Mouse (Mus musculus): ENCODE data around the gene Tunar. TPM values are rescaled to one million over a fixed set of nuclear protein-coding genes. Genes with fewer than 3 reads are reported as not detected.
A peak's percentile ranks its signal among the peaks of the same experiment; 100 is the strongest.

The Tunar gene
- not detected in 2 replicates for polyA plus RNA-seq (2012; ENCODE audit: insufficient read depth, insufficient read length, low replicate concordance, missing spikeins)

DNA sequence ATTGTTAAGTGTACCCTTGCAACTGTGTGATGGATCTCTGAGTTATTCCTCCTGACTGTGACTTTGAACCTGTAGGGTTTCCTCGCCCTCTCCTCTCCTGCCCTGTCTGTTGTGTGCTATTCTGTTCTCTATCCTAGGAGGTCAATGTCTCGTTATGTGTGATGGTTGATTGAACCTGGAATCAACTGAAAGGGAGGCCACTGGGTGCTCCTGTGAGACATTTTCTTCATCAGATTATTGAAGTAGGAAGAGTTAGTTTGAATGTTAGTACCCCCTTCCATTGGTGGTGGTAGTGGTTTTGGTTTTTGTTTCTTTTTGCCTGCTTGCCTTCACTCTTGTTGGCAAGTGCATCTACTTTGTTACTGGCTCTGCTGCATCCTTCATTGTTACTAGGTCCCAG, at the start of gene Tunar:
Gene Tunar, plus strand, starts transcription at position 301 of the 400 bp plus-strand sequence.
- H3K27ac ChIP-seq (ENCODE audit: insufficient read depth, low read depth, low read length) = no peak within 1 kb of the TSS
- WGBS = 90% methylated on average over 2 of the region's 2 CpGs
- TF ChIP-seq CTCF (IDR thresholded peaks at IDR 0.05; ENCODE audit: insufficient read depth, low read depth, low read length) (no peak), POLR2A (IDR thresholded peaks at IDR 0.05; ENCODE audit: insufficient read depth, low read depth, low read length) (no peak)

DNA sequence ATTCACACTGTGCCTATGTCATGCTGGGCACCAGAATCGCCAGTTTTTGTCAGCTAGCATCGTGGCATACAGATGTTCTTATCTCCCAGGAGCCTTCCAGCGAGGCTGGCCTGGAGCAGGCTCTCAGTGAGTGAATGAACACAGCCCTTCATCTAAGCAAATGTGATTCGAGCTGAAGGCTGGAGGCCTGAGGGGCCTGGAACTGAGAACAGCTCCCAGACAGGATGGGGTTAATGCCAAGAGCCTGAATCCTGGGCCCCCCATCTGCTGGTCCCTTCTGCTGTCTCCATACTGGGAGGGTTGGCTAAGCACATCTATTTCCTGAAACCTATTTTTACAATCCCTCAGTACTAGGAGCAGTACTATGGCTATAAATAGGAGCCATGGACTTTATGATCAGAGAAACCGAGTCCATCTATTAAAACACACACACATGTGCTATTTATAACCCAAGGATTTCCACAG, 21.1 kb upstream of the Tunar start:
- Histone ChIP-seq H3K4me3 (ENCODE audit: insufficient read depth, low read depth, low read length) (no peak overlapping the region), H3K27ac (ENCODE audit: insufficient read depth, low read depth, low read length) (no peak overlapping the region), H3K4me1 (ENCODE audit: control insufficient read depth, insufficient read depth, low read length) (peaks cover 7% of the 10 kb centered on the region; the same call in 1 of the 2 replicates)
- TF ChIP-seq POLR2A (IDR thresholded peaks at IDR 0.05; ENCODE audit: insufficient read depth, low read depth, low read length) = no peak
- TF ChIP-seq CTCF (IDR thresholded peaks at IDR 0.05; ENCODE audit: insufficient read depth, low read depth, low read length) = no peak
- 47% methylated on average over 5 of the region's 5 CpGs for WGBS

More for the DNA sequence above, at the start of gene Tunar:
- no peak within 1 kb of the TSS for H3K4me3 ChIP-seq (ENCODE audit: insufficient read depth, low read depth, low read length)
- H3K4me1 ChIP-seq (ENCODE audit: control insufficient read depth, insufficient read depth, low read length) = peaks cover 17% of the 10 kb centered on the region

DNA sequence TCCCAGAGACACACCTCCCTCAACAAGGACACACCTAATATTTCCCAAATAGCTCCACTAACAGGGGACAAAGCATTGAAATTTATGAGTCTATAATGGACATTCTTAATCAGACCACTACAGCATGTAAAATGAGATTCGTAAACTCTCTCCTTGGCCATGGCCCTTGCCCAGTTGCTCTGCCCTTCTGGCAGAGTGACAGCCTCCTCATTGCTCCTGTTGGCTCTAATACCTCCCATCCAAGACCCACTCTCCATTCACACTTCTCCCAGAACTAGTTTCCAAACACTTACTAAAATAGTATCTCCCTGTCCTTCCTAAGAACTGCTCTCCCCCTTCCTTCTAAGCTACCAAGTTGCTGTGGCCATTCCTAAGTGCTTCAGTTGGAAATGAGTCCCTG, 19.3 kb upstream of the Tunar start:
- Histone ChIP-seq H3K4me3 (ENCODE audit: insufficient read depth, low read depth, low read length) (no peak overlapping the region), H3K4me1 (ENCODE audit: control insufficient read depth, insufficient read depth, low read length) (peaks cover 7% of the 10 kb centered on the region; the same call in 1 of the 2 replicates), H3K27ac (ENCODE audit: insufficient read depth, low read depth, low read length) (no peak overlapping the region)
- WGBS = 88% methylated on average over 1 of the region's 1 CpGs
- no peak for TF ChIP-seq CTCF (IDR thresholded peaks at IDR 0.05; ENCODE audit: insufficient read depth, low read depth, low read length)

DNA sequence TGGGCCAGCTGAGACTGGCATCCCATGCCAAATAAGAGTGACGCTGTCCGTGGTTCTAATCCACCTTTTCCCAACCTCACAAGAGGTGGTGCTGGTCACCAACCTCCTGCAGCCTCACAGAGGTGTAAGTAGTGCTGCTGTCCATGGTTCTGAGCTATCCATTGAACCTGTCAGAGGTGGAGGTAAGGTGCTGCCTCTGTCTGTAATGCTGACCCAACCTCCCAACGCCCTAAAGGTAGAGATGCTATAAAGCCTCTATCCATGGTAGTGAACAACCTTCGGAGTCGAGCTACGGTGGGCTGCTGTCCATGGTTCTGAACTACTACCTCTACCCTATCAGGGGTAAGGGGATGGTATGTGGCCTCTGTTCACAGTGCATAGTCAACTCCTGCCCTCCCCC, 11.5 kb upstream of the Tunar start:
- TF ChIP-seq CTCF (IDR thresholded peaks at IDR 0.05; ENCODE audit: insufficient read depth, low read depth, low read length) (no peak), POLR2A (IDR thresholded peaks at IDR 0.05; ENCODE audit: insufficient read depth, low read depth, low read length) (no peak)
- no peak overlapping the region for H3K27ac ChIP-seq (ENCODE audit: insufficient read depth, low read depth, low read length)
- 32% methylated on average over 6 of the region's 6 CpGs for WGBS
- no peak overlapping the region for H3K4me3 ChIP-seq (ENCODE audit: insufficient read depth, low read depth, low read length)
- no peaks in the 10 kb centered on the region for H3K4me1 ChIP-seq (ENCODE audit: control insufficient read depth, insufficient read depth, low read length)

DNA sequence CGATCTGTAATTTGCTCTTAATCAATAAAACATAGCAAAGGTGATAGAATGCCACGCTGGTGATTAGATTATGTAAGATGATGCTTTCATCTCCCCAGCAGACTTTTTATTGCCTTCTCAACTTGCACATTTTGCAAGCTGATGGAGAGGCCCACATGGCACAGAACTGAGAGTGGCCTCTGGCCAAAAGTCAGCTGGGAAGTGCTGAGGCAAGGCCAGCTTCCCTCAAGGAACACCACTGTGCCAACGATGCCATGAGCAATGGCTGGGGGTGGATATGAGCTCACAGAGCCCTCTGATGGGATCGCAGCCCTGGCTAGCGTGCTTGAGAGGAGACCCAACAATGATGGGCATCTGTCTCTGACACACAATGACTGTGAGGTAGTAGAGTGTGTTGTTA, 6.6 kb upstream of the Tunar start:
- H3K4me1 ChIP-seq (ENCODE audit: control insufficient read depth, insufficient read depth, low read length) = no peaks in the 10 kb centered on the region; the same call in 1 of the 2 replicates
- 73% methylated on average over 5 of the region's 5 CpGs for WGBS
- H3K27ac ChIP-seq (ENCODE audit: insufficient read depth, low read depth, low read length) = no peak overlapping the region
- H3K4me3 ChIP-seq (ENCODE audit: insufficient read depth, low read depth, low read length) = no peak overlapping the region
- TF ChIP-seq CTCF (IDR thresholded peaks at IDR 0.05; ENCODE audit: insufficient read depth, low read depth, low read length) (no peak), POLR2A (IDR thresholded peaks at IDR 0.05; ENCODE audit: insufficient read depth, low read depth, low read length) (no peak)

DNA sequence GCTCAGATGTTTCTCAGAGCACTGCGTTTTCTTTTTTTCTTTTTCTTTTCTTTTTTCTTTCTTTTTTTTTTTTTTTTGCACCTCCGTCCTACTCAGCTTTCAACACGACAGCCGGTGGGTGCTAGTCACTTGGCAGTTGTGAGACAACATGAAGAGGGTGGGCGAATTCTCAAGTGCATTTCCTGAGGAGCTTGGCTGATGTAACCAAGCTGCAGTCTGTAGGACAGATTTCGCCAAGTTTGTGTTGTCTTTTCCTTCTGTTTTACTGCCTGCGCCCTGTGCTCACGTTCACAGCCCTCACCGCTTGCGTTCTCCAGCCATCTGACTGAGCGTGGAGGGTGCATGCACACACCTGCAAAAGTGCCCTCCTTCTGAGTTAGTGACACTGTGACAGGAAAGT, 5.3 kb upstream of the Tunar start:
- WGBS = 49% methylated on average over 11 of the region's 11 CpGs
- Histone ChIP-seq H3K4me1 (ENCODE audit: control insufficient read depth, insufficient read depth, low read length) (no peaks in the 10 kb centered on the region; the same call in 1 of the 2 replicates), H3K27ac (ENCODE audit: insufficient read depth, low read depth, low read length) (no peak overlapping the region), H3K4me3 (ENCODE audit: insufficient read depth, low read depth, low read length) (no peak overlapping the region)
- no peak for TF ChIP-seq POLR2A (IDR thresholded peaks at IDR 0.05; ENCODE audit: insufficient read depth, low read depth, low read length)
- TF ChIP-seq CTCF (IDR thresholded peaks at IDR 0.05; ENCODE audit: insufficient read depth, low read depth, low read length) = no peak

DNA sequence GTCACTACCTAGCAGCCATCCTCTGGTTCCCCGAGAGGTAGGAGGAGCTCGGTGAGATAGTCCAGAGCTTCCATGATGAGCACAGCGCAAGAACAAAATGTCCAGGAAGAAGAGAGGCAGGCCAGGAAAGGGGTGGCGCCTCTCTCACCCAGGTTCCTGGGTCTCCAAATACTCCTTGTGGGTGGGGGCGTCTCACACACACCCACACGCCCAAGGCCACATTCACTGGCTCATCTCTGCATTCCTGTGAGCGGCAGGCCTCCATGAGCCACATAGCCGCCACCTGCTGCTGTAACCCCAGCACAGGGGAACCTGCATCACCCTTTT, 2.4 kb downstream of the Tunar start:
- peak overlapping the region; percentile 59 for H3K4me3 ChIP-seq (ENCODE audit: insufficient read depth, low read depth, low read length)
- no peak overlapping the region for H3K27ac ChIP-seq (ENCODE audit: insufficient read depth, low read depth, low read length)
- peaks cover 22% of the 10 kb centered on the region for H3K4me1 ChIP-seq (ENCODE audit: control insufficient read depth, insufficient read depth, low read length)
- WGBS = 31% methylated on average over 8 of the region's 8 CpGs
- TF ChIP-seq CTCF (IDR thresholded peaks at IDR 0.05; ENCODE audit: insufficient read depth, low read depth, low read length) (no peak), POLR2A (IDR thresholded peaks at IDR 0.05; ENCODE audit: insufficient read depth, low read depth, low read length) (no peak)

DNA sequence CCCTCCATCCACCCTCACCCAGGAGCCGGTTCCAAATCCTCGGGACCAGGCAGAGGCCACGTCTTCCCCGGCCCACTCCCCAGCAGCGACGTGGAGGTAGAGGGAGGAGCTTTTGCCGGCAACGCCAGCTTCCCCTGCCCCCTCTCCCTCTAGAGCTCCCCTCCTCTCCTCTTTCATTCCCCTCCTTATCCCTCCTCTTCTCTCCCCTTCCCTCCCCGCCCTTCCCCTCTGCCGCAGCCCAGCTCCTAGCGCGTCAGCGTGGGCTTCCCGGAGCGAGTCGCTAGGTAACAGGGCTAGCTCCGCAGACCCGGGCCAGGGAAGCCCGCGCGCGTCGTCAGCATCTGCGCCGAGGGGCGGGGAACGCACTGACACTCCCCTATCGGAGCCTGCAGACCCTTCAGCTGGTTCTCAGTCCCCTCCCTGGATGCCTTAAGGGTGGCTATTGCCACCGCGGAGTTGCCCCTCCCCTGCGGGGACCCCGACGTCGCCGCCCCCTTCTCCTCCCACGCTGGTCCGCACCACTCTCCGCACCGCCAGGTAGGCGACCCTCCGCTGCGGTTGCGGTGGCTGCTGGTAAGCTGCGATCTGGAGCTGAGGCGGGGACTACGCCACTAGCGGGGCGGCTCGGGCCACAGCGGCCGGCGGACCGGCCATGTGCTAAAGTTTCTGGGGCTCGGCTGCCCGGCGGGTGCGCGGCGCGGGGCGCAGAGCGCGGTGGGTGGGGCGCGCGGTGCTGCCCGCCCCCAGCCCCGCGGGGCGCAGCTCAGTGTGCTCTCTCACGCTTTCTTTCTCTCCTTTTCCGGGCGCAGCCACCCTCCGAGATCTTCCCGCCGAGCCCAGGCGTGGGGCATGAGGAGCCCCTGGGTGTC, 3.0 kb downstream of the Tunar start:
- Histone ChIP-seq H3K27ac (ENCODE audit: insufficient read depth, low read depth, low read length) (no peak overlapping the region), H3K4me3 (ENCODE audit: insufficient read depth, low read depth, low read length) (peak overlapping the region; percentile 59), H3K4me1 (ENCODE audit: control insufficient read depth, insufficient read depth, low read length) (peaks cover 27% of the 10 kb centered on the region)
- 0 out of 2 replicates have a peak, but pooled peaks have one; percentile 10 for TF ChIP-seq POLR2A (IDR thresholded peaks at IDR 0.05; ENCODE audit: insufficient read depth, low read depth, low read length)
- no peak for TF ChIP-seq CTCF (IDR thresholded peaks at IDR 0.05; ENCODE audit: insufficient read depth, low read depth, low read length)
- under 1% methylated on average over 74 of the region's 77 CpGs for WGBS

DNA sequence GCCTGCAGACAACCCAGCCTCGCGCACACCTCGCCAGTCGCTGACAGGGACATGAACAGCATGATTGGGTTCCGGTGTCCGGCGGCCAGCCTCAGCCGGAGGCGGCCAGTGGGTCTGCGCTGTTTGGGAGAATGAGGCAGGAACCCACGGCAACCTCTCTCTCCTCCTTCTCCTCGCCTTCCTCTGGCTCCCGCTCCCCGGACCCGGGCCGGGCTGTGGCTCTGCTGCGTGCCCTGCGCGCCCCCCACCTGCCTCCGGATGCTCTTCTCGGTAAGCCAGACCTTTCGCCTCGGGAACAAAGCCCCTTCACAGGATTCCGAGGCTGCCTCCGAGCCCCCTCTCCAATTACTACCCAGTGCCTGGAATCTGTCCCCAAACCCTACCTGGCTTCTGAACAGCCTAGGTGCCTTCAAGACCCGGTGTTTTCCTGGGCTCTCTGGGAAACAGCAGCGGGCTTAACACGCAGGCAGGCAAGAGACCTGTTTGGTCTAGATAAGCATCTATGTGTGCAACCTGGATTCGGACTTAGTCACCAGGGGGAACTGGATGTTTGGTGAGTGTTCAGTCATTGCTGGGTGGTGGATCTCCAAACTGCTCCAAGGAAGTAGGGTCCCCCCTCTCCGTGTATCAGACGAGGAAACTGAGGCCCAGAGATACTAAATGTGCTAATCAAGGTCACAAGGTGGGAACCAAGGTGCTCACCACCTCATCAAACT, 3.8 kb downstream of the Tunar start:
- Histone ChIP-seq H3K4me3 (ENCODE audit: insufficient read depth, low read depth, low read length) (peak overlapping the region; percentile 59), H3K4me1 (ENCODE audit: control insufficient read depth, insufficient read depth, low read length) (peaks cover 33% of the 10 kb centered on the region), H3K27ac (ENCODE audit: insufficient read depth, low read depth, low read length) (no peak overlapping the region)
- TF ChIP-seq CTCF (IDR thresholded peaks at IDR 0.05; ENCODE audit: insufficient read depth, low read depth, low read length) (no peak), POLR2A (IDR thresholded peaks at IDR 0.05; ENCODE audit: insufficient read depth, low read depth, low read length) (0 out of 2 replicates have a peak, but pooled peaks have one; percentile 1)
- 3% methylated on average over 31 of the region's 31 CpGs for WGBS
